In the genomic region with DNA sequence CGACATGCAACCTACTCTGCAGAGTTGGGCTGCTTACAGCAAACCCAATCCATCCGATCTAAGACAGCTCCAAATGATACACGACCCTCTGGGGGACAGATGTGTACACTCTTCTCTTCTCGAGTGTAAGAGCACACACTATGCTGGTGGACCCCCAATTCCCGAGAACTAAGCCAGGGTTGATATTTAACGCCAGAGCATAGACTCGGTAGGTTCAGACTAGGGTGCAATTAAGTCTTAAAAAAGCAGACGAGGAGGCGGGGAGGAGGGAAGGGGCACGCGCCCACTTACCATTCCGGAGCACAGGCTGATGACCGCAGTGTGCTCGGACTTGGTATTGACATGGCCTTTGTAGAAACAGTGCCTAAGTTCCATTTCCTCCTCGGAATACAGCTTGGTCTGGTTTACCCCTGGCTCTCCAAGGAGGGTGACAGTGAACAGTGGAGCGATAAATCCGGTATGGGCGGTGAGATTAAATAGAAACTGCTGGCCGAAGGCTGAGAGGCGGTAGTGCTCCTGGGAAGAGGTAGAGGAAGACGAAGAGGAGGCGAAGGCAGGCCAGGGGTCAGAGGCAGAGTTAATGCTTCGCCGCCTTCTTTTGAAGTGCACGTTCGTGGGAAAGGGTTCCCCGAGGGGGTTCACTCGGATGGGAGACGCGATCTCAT, we compare ENCODE assay signal across 9 mouse cellular contexts. TPM values are rescaled to one million over a fixed set of nuclear protein-coding genes. Genes with fewer than 3 reads are reported as not detected.
DNase-seq lines count a peak whose midpoint lies in the region; ATAC-seq and TF ChIP-seq lines count a peak whose summit lies in the region.
"Had no signal": no experiment of that assay in that cellular context is flagged by ENCODE, and none has a peak within 500 bp of the region (broad histone marks: within the 10 kb centered on the region; RNA-seq: fewer than 3 reads in every experiment).

No protein-coding gene starts in this region.

- peak; percentile 44 for DNase-seq in brain, embryonic 14.5 days (ENCODE audit: low read depth)
- peak; percentile 14 for DNase-seq in lung, postnatal 36 days
- DNase-seq in stomach, postnatal 0 days (ENCODE audit: low spot score), result peak; percentile 31
- DNase-seq in left cerebral cortex, adult 18-20 months (ENCODE audit: low spot score in 2 of 2), result no peak
- DNase-seq in cerebellum, adult 11 months, result no peak

- H3K36me3 ChIP-seq in ES-Bruce4 (ENCODE audit: control insufficient read depth, insufficient read depth, low read length, poor library complexity, severe bottlenecking), result no peaks in the 10 kb centered on the region
- H3K36me3 ChIP-seq in heart, embryonic 11.5 days (ENCODE audit: control insufficient read depth, insufficient read depth, low read length), result no peaks in the 10 kb centered on the region
- peaks cover 15% of the 10 kb centered on the region for H3K36me3 ChIP-seq in kidney, embryonic 15.5 days
- peaks cover 4% of the 10 kb centered on the region; the same call in 1 of the 2 replicates for H3K36me3 ChIP-seq in stomach, postnatal 0 days (ENCODE audit: control insufficient read depth, insufficient read depth, low read length)

- under 1% methylated on average over 30 of the region's 30 CpGs for WGBS in heart, embryonic 11.5 days (ENCODE audit: insufficient replicate concordance)
- WGBS in kidney, embryonic 15.5 days, result under 1% methylated on average over 30 of the region's 30 CpGs
- WGBS in stomach, postnatal 0 days, result under 1% methylated on average over 30 of the region's 30 CpGs

- H3K4me2 ChIP-seq in heart, embryonic 11.5 days, result peak overlapping the region; percentile 83
- peak overlapping the region; percentile 89 for H3K4me2 ChIP-seq in kidney, embryonic 15.5 days
- H3K4me2 ChIP-seq in stomach, postnatal 0 days (replicated peaks; ENCODE audit: low read depth), result peak overlapping the region; percentile 68

- no peak for ATAC-seq in heart, embryonic 11.5 days (replicated peaks; ENCODE audit: insufficient number of reproducible peaks, low FRiP score, low TSS enrichment)
- 0 out of 2 replicates have a peak, but pooled peaks have one; percentile 3 for ATAC-seq in kidney, embryonic 15.5 days (replicated peaks; ENCODE audit: low FRiP score)
- peak; percentile 8; the same call in 1 of the 2 replicates for ATAC-seq in stomach, postnatal 0 days (ENCODE audit: low FRiP score, low TSS enrichment)

- no peak for TF ChIP-seq EP300 in ES-Bruce4 (IDR thresholded peaks at IDR 0.05; ENCODE audit: insufficient read depth, low read depth, low read length)
- TF ChIP-seq EP300 in stomach, postnatal 0 days (optimal IDR thresholded peaks at IDR 0.05), result no peak

- peak overlapping the region; percentile 63 for H3K4me3 ChIP-seq in ES-Bruce4 (ENCODE audit: low read depth, low read length)
- H3K4me3 ChIP-seq in heart, embryonic 11.5 days (ENCODE audit: low read depth, low read length), result peak overlapping the region; percentile 62
- peak overlapping the region; percentile 74 for H3K4me3 ChIP-seq in kidney, embryonic 15.5 days (replicated peaks)
- peak overlapping the region; percentile 68 for H3K4me3 ChIP-seq in stomach, postnatal 0 days (ENCODE audit: low read depth, low read length)

- H3K27ac ChIP-seq in ES-Bruce4 (ENCODE audit: insufficient read depth, low read length), result no peak overlapping the region
- H3K27ac ChIP-seq in heart, embryonic 11.5 days (ENCODE audit: low read depth, low read length), result peak overlapping the region; percentile 94
- H3K27ac ChIP-seq in kidney, embryonic 15.5 days, result peak overlapping the region; percentile 96
- H3K27ac ChIP-seq in stomach, postnatal 0 days (replicated peaks), result peak overlapping the region; percentile 84
- H3K27ac ChIP-seq: macrophage had no signal

- no peaks in the 10 kb centered on the region for H3K4me1 ChIP-seq in ES-Bruce4 (ENCODE audit: control insufficient read depth, insufficient read depth, low read length)
- 0 out of 2 replicates have a peak, but pooled peaks cover 7% of the 10 kb centered on the region for H3K4me1 ChIP-seq in heart, embryonic 11.5 days (ENCODE audit: control insufficient read depth, insufficient read depth, low read length)
- H3K4me1 ChIP-seq in kidney, embryonic 15.5 days, result peaks cover 33% of the 10 kb centered on the region
- H3K4me1 ChIP-seq in stomach, postnatal 0 days (replicated peaks; ENCODE audit: control insufficient read depth, insufficient read depth), result 0 out of 2 replicates have a peak, but pooled peaks cover 2% of the 10 kb centered on the region

- H3K9ac ChIP-seq in ES-Bruce4 (ENCODE audit: low read depth, poor library complexity, severe bottlenecking), result peak overlapping the region; percentile 64; the same call in 1 of the 2 replicates
- H3K9ac ChIP-seq in heart, embryonic 11.5 days (ENCODE audit: low read depth, low read length), result peak overlapping the region; percentile 87
- peak overlapping the region; percentile 84 for H3K9ac ChIP-seq in kidney, embryonic 15.5 days
- H3K9ac ChIP-seq in stomach, postnatal 0 days (ENCODE audit: low read length), result peak overlapping the region; percentile 69

- no peak for TF ChIP-seq CTCF in ES-Bruce4 (IDR thresholded peaks at IDR 0.05; ENCODE audit: low read depth, low read length)
- TF ChIP-seq CTCF in brain, embryonic 14.5 days (IDR thresholded peaks at IDR 0.05; ENCODE audit: borderline replicate concordance, extremely low read depth, insufficient read depth, insufficient read length), result no peak
- TF ChIP-seq CTCF in stomach, postnatal 0 days (IDR thresholded peaks at IDR 0.05; ENCODE audit: low read depth), result no peak

- no peak for TF ChIP-seq POLR2A in ES-Bruce4 (IDR thresholded peaks at IDR 0.05; ENCODE audit: insufficient read depth, low read length)
- no peak for TF ChIP-seq POLR2A in brain, embryonic 14.5 days (IDR thresholded peaks at IDR 0.05; ENCODE audit: borderline replicate concordance, extremely low read depth, insufficient read depth, insufficient read length, poor library complexity, severe bottlenecking)

- H3K9me3 ChIP-seq in ES-Bruce4 (replicated peaks; ENCODE audit: control insufficient read depth, insufficient read depth, low read length, poor library complexity, severe bottlenecking), result no peaks in the 10 kb centered on the region
- H3K9me3 ChIP-seq in heart, embryonic 11.5 days (replicated peaks; ENCODE audit: control insufficient read depth, low read length), result no peaks in the 10 kb centered on the region
- H3K9me3 ChIP-seq in kidney, embryonic 15.5 days (replicated peaks), result no peaks in the 10 kb centered on the region
- no peaks in the 10 kb centered on the region for H3K9me3 ChIP-seq in stomach, postnatal 0 days (ENCODE audit: control insufficient read depth, low read length)

- no peaks in the 10 kb centered on the region for H3K27me3 ChIP-seq in ES-Bruce4 (ENCODE audit: control insufficient read depth, insufficient read depth, low read length, poor library complexity, severe bottlenecking)
- no peaks in the 10 kb centered on the region for H3K27me3 ChIP-seq in heart, embryonic 11.5 days (ENCODE audit: control insufficient read depth, insufficient read depth, low read length)
- H3K27me3 ChIP-seq in kidney, embryonic 15.5 days, result no peaks in the 10 kb centered on the region
- no peaks in the 10 kb centered on the region for H3K27me3 ChIP-seq in stomach, postnatal 0 days (ENCODE audit: control insufficient read depth, insufficient read depth, low read length)

RNA-seq across cellular contexts. Expression of gene Adamts9, which starts 1.4 kb away (rescaled TPM):
- 8.9 and 9.2 TPM in 2 replicates for polyA plus RNA-seq in ES-Bruce4 (2011; ENCODE audit: insufficient read depth, insufficient read length, low read depth, missing spikeins)
- 2.0 and 4.2 TPM in 2 replicates for polyA plus RNA-seq in brain, embryonic 14.5 days (2012; rRNA removed)
- polyA plus RNA-seq in heart, embryonic 11.5 days (2014; fragmentation: Nextera tagmentation; extraction: Ambion mirVana), result 6.0 and 9.6 TPM in 2 replicates
- 13.2 and 14.2 TPM in 2 replicates for polyA plus RNA-seq in kidney, embryonic 15.5 days (2015; fragmentation: Nextera tagmentation; extraction: Ambion mirVana)
- polyA plus RNA-seq in stomach, postnatal 0 days (2015; fragmentation: Nextera tagmentation; extraction: Ambion mirVana), result 2.5 and 2.9 TPM in 2 replicates
- total RNA-seq in left cerebral cortex, adult 18-20 months (2021), result 1 to 10 TPM; 2.4 to 3.3 TPM
- polyA plus RNA-seq: macrophage had no signal

Comparison
In these comparisons a context has a peak if more than half of its experiments do, and no peak if none do; other contexts are left out.
1. DNase-seq: peak in brain, embryonic 14.5 days (single experiment), lung, postnatal 36 days (single experiment) and stomach, postnatal 0 days (single experiment); none in left cerebral cortex, adult 18-20 months (0 of 2) and cerebellum, adult 11 months (single experiment).
2. Peak in every context shown above with its lines, with median percentiles within 50 percentile points of each other: H3K4me3 ChIP-seq, H3K9ac ChIP-seq and H3K4me2 ChIP-seq.